Mouse (Mus musculus) mesoderm, embryonic 11.5 days (tissue): ENCODE results near the gene 2510009E07Rik.

Experiments used
- DNase-seq: peaks from one replicate; pipeline ENCODE4 v3.0.0-alpha.2; 2012; ENCODE audit warnings: low read depth, low spot score

The 2510009E07Rik gene

GRCm38 (mm10) chr16:21636156-21636853, 58.2 kb downstream of the 2510009E07Rik start:
- DNase-seq = no peak

DNA sequence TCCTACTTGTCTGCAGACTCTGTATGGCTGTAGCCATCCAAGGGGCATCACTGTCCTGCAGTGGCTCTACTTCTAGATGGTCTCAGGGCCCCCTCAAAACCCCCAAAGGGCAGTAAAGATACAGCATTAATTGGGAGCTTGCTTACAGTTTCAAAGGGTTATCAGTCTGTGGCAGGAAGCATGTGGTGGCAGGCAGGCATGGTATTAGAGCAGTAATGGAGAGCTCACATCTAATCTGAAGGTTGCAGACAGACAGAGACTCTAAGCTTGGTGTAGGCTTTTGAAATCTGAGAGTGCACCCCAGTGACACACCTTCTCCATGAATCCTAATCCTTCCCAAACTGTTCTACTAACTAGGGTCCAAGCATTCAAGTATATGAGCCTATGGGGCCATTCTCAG, 60.0 kb downstream of the 2510009E07Rik start:
- DNase-seq = no peak

DNA sequence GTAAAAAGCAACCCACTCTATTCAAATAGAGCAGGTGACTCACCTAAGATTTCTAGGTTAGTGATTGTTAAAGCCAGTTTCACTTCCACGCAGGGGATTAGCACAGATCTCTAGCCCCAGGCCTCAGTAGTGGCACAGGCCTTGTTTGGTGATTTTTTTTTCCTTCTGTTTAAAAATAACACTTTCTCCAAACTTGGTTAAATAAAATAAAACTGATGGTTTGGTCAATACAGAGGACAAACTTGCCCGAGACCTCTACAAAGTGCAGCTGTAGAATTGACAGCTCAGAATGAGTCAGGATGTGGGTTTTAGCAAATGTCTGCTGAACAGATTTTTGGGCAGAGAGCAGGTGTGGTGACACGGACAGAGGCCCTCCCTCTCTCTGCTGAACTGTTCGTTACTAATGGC, 62.6 kb downstream of the 2510009E07Rik start:
- DNase-seq = no peak

DNA sequence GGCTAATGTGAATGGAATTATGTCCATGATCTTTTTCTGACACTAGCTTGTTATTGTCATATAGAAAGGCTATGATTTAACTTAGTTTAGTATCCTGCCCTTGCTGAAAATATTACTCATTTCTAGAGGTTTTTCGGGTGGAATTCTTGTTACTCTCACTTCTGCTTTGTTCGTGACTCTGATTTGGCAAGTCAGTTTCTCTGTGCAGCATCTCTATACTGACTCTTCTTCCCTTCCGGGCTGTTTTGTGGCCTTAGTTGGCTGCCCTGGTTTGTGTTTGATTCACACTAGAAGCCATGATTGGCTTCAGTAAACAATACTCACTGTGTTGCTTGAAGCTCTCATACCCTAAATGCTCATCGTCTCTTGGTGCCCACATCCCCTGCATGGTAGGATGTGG, 63.9 kb downstream of the 2510009E07Rik start:
- DNase-seq = no peak

GRCm38 (mm10) chr16:21628061-21628591, 66.3 kb downstream of the 2510009E07Rik start:
- no peak for DNase-seq

- DNase-seq = no peak
Measured at GRCm38 (mm10) chr16:21627248-21627647, 67.2 kb downstream of the 2510009E07Rik start.

DNA sequence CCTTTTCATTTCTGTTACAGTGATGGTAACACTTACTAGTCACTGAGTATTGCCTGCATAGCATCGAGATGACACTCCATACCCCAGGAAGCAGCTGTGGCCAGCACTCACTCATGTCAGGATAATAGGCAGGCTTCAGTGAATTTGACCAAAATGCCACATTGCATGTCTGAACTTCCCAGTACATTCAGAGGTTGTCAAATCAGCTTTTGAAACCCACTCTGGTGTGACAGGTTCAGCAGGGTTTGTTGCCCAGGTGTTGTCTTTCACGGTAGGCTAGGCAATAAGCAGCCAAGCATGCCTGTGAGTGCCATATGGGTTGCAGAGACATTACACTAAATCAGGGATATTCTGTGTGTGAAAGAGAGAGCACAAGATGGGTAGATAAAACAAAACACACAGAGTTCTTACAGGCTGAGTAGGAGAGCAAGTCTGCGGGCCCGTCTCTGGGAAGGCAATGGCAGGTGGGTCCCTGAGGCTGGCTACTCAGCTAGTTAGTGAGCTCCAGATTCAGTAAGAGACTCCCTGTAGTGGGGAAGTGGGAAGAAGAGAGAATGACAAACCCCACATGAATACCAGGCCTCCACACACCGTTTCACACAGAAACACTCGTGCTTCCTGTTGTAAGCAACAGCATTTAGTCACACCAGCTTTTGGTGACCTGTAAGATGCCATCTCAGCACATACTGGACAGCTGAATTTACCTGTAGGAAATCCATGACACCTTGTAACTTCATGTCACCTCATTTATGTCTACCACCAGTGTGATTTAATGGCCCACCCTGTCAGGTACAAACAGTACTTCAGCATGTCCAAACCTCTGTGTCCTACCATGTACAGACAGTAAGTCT, 68.5 kb downstream of the 2510009E07Rik start:
- DNase-seq = no peak

DNA sequence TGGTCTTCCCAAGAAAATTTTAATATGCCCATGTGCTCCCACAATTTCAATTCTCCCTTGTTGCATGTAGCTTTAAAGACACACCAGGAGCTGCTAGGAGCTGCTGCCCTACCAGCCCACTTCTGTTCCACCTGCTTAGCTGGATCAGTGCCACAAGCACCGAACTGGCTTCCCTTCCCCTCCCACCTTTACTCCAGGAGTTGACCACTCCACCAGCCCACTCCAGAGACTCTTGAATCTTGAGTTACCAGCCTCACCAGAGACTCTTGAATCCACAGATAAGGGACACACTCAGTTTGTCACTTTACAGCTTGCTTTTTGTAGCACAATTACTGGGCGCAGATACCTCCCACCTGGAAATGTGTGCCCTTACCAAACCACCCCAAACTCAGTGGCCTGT, 73.8 kb downstream of the 2510009E07Rik start:
- DNase-seq = no peak

DNA sequence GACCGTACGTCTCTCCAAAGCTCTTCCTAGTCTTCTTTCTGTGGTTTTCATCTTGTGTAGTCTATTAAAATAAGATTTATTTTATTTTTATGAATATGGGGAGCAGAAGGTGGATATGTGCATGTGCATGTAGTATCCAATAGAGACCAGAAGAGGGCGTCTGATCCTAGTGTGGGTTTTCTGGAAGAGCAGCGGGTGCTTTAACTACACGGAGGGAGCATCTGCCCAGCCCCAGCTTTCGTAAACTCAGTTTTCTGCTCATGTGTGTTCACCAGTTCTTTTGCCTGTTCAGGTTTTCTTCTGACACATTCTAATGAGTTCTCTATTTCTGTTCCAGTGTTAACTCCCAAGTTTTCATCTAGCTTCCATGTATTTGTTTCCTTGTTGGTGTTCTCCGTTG, 78.7 kb downstream of the 2510009E07Rik start:
- peak; percentile 57 for DNase-seq

GRCm38 (mm10) chr16:21610473-21610872, 84.0 kb downstream of the 2510009E07Rik start:
- DNase-seq = no peak

DNA sequence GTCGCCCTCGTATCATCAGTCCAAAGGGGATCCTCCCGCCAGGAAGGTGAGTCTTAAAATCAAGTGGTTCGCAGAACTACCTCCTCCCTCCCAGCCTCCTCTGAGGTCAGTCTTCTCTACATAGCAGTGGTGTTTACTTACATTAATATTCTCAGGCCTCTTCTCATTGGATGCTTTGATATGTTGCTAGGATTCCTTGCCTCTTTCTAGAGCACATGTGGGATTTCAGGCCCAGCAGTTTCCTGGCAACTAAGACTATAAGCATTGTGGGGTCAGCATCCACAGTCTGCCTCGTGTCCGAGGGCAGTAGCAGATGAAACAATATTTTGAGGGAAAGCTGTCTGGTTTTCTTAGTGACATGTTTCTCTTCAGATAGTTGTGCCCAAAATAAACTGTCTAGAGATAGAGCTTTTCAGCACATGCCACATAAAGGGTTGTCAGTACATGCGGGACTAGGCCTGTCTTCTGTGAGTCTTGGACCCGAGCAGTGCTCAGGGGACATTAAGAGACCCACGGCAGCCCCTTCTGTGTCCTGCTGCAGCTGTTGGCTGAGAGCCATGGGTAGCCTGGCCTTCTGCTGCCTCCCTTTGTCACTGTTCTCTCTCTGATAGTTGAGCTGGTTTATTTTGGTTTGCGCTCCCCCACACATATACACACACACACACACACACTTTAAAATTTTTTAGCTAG, 86.1 kb downstream of the 2510009E07Rik start:
- no peak for DNase-seq

GRCm38 (mm10) chr16:21607651-21608040, 86.8 kb downstream of the 2510009E07Rik start:
- DNase-seq = no peak

GRCm38 (mm10) chr16:21607021-21607650, 87.3 kb downstream of the 2510009E07Rik start:
- DNase-seq = no peak

- DNase-seq = no peak
Measured at GRCm38 (mm10) chr16:21606249-21607020, 88.0 kb downstream of the 2510009E07Rik start.

DNA sequence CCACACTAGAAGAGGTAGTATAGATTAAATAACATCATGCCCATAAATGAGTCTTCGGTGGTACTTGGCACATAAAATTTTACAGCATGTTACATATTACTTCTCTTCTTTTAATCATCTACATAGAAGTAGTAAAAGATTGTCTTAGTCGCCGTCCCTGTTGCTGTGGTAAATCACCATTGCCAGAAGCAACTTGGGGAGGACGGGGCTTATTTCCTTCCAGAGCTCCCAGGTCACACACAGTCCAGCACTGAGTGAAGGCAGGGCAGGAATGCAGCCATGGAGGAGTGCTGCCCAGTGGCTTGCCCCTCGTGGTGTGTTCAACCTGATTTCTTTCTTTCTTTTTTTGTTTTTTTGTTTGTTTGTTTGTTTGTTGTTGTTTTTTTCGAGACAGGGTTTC, 90.1 kb downstream of the 2510009E07Rik start:
- no peak for DNase-seq
